Mouse (Mus musculus): ENCODE data around the gene Sbno1.
A peak's percentile ranks its signal among the peaks of the same experiment; 100 is the strongest.
"Not testable (repeated sequence)": the region's sequence is repeated elsewhere in the genome, so short reads cannot be mapped to it uniquely, and the experiment has no call there.

Sbno1 gene

GRCm38 (mm10) chr5:124376401-124376800, 49.4 kb downstream of the Sbno1 start:
- no peak for DNase-seq (ENCODE audit: low spot score in 2 of 2)

GRCm38 (mm10) chr5:124374298-124374697, 51.5 kb downstream of the Sbno1 start:
- DNase-seq (ENCODE audit: low spot score in 2 of 2), result no peak

GRCm38 (mm10) chr5:124366721-124367120, 59.1 kb downstream of the Sbno1 start:
- no peak for DNase-seq (ENCODE audit: low spot score in 2 of 2)

GRCm38 (mm10) chr5:124365754-124366153, 60.0 kb downstream of the Sbno1 start:
- DNase-seq (ENCODE audit: low spot score in 2 of 2), result no peak

- DNase-seq (ENCODE audit: low spot score in 2 of 2), result no peak
Observed at GRCm38 (mm10) chr5:124364173-124364918, 61.5 kb downstream of the Sbno1 start.

GRCm38 (mm10) chr5:124362982-124363381, 62.8 kb downstream of the Sbno1 start, which contains the start of gene Cdk2ap1:
TSS of gene Cdk2ap1 (minus strand) at chr5:124363082.
- not testable (repeated sequence) for DNase-seq (ENCODE audit: low spot score in 2 of 2)

- DNase-seq (ENCODE audit: low spot score in 2 of 2), result no peak
Observed at GRCm38 (mm10) chr5:124359641-124360040, 66.2 kb downstream of the Sbno1 start.

- DNase-seq (ENCODE audit: low spot score in 2 of 2), result no peak
Observed at GRCm38 (mm10) chr5:124356695-124357094, 69.1 kb downstream of the Sbno1 start.

GRCm38 (mm10) chr5:124355425-124355959, 70.3 kb downstream of the Sbno1 start:
- no peak for DNase-seq (ENCODE audit: low spot score in 2 of 2)

GRCm38 (mm10) chr5:124354574-124355424, 71.0 kb downstream of the Sbno1 start:
- peak; percentile 21 to 26 for DNase-seq (ENCODE audit: low spot score in 2 of 2)

- DNase-seq (ENCODE audit: low spot score in 2 of 2), result peak; percentile 24 to 50
Observed at GRCm38 (mm10) chr5:124353726-124354547, 71.9 kb downstream of the Sbno1 start.

- peak in 1 of 2 experiments; percentile 31 for DNase-seq (ENCODE audit: low spot score in 2 of 2)
Observed at GRCm38 (mm10) chr5:124353011-124353725, 72.6 kb downstream of the Sbno1 start.

- peak; percentile 39 to 66 for DNase-seq (ENCODE audit: low spot score in 2 of 2)
Observed at GRCm38 (mm10) chr5:124352141-124352920, 73.5 kb downstream of the Sbno1 start.

- DNase-seq (ENCODE audit: low spot score in 2 of 2), result no peak
Observed at GRCm38 (mm10) chr5:124351604-124352003, 74.2 kb downstream of the Sbno1 start.

- peak in 1 of 2 experiments; percentile 55 for DNase-seq (ENCODE audit: low spot score in 2 of 2)
Observed at GRCm38 (mm10) chr5:124351111-124351560, 74.7 kb downstream of the Sbno1 start.

- DNase-seq (ENCODE audit: low spot score in 2 of 2), result no peak
Observed at GRCm38 (mm10) chr5:124350350-124350749, 75.5 kb downstream of the Sbno1 start.

- peak in 1 of 2 experiments; percentile 11 for DNase-seq (ENCODE audit: low spot score in 2 of 2)
Observed at GRCm38 (mm10) chr5:124349196-124349595, 76.6 kb downstream of the Sbno1 start.

- DNase-seq (ENCODE audit: low spot score in 2 of 2), result no peak
Observed at GRCm38 (mm10) chr5:124342897-124343296, 82.9 kb downstream of the Sbno1 start.

- not testable (repeated sequence) for DNase-seq (ENCODE audit: low spot score in 2 of 2)
Observed at GRCm38 (mm10) chr5:124341753-124342339, 84.0 kb downstream of the Sbno1 start.
